Mouse (Mus musculus): ENCODE results near the gene Fcho1.
"Not testable (repeated sequence)": the region's sequence is repeated elsewhere in the genome, so short reads cannot be mapped to it uniquely, and the experiment has no call there.

Fcho1 gene

GRCm38 (mm10) chr8:71718252-71718651 lies 7.3 kb downstream of the Fcho1 start:
- DNase-seq (ENCODE audit: extremely low spot score) = no peak

- no peak for DNase-seq (ENCODE audit: extremely low spot score)
Observed at GRCm38 (mm10) chr8:71717096-71717495, 8.4 kb downstream of the Fcho1 start.

GRCm38 (mm10) chr8:71716561-71717053 lies 8.9 kb downstream of the Fcho1 start:
- DNase-seq (ENCODE audit: extremely low spot score) = no peak

- DNase-seq (ENCODE audit: extremely low spot score) = no peak
Observed at GRCm38 (mm10) chr8:71715531-71715930, 10.0 kb downstream of the Fcho1 start.

- DNase-seq (ENCODE audit: extremely low spot score) = no peak
Observed at GRCm38 (mm10) chr8:71711574-71711973, 13.9 kb downstream of the Fcho1 start.

GRCm38 (mm10) chr8:71709800-71710446 lies 15.6 kb downstream of the Fcho1 start:
- DNase-seq (ENCODE audit: extremely low spot score) = peak; percentile 88

- DNase-seq (ENCODE audit: extremely low spot score) = no peak
Observed at GRCm38 (mm10) chr8:71709134-71709799, 16.2 kb downstream of the Fcho1 start.

GRCm38 (mm10) chr8:71707874-71708273 lies 17.6 kb downstream of the Fcho1 start:
- no peak for DNase-seq (ENCODE audit: extremely low spot score)

GRCm38 (mm10) chr8:71703400-71703799 lies 22.1 kb downstream of the Fcho1 start:
- not testable (repeated sequence) for DNase-seq (ENCODE audit: extremely low spot score)

- DNase-seq (ENCODE audit: extremely low spot score) = no peak
Observed at GRCm38 (mm10) chr8:71702923-71703322, 22.6 kb downstream of the Fcho1 start.

GRCm38 (mm10) chr8:71702087-71702432 lies 23.5 kb downstream of the Fcho1 start:
- DNase-seq (ENCODE audit: extremely low spot score) = no peak

GRCm38 (mm10) chr8:71701414-71702086 lies 24.0 kb downstream of the Fcho1 start, which contains the start of gene B3gnt3:
B3gnt3 (minus strand) TSS chr8:71701789.
- no peak for DNase-seq (ENCODE audit: extremely low spot score)

GRCm38 (mm10) chr8:71700493-71701269 lies 24.8 kb downstream of the Fcho1 start:
- no peak for DNase-seq (ENCODE audit: extremely low spot score)

GRCm38 (mm10) chr8:71695456-71695855 lies 30.1 kb downstream of the Fcho1 start:
- not testable (repeated sequence) for DNase-seq (ENCODE audit: extremely low spot score)

GRCm38 (mm10) chr8:71693166-71694041 lies 32.1 kb downstream of the Fcho1 start:
- DNase-seq (ENCODE audit: extremely low spot score) = no peak

GRCm38 (mm10) chr8:71692509-71692908 lies 33.0 kb downstream of the Fcho1 start:
- no peak for DNase-seq (ENCODE audit: extremely low spot score)

- no peak for DNase-seq (ENCODE audit: extremely low spot score)
Observed at GRCm38 (mm10) chr8:71689028-71689427, 36.5 kb downstream of the Fcho1 start, which contains the start of gene Insl3. Insl3 (plus strand) TSS chr8:71689214.

GRCm38 (mm10) chr8:71687616-71688015 lies 37.9 kb downstream of the Fcho1 start:
- DNase-seq (ENCODE audit: extremely low spot score) = no peak

- no peak for DNase-seq (ENCODE audit: extremely low spot score)
Observed at GRCm38 (mm10) chr8:71686143-71686734, 39.3 kb downstream of the Fcho1 start.

GRCm38 (mm10) chr8:71685573-71685972 lies 39.9 kb downstream of the Fcho1 start:
- no peak for DNase-seq (ENCODE audit: extremely low spot score)

Measured in embryo, embryonic 9.5 days (tissue).